Mouse (Mus musculus) megakaryocyte progenitor cell, adult 5-6 weeks (primary cell): ENCODE results near the gene Lgals3bp. TPM values are rescaled to one million over a fixed set of nuclear protein-coding genes. Genes with fewer than 3 reads are reported as not detected.
A peak's percentile ranks its signal among the peaks of the same experiment; 100 is the strongest.

Experiments used
- ATAC-seq: replicated peaks from 2 replicates; pipeline ENCODE4 v1.8.0; 2016; ENCODE audit warnings: mild to moderate bottlenecking, moderate TSS enrichment, inconsistent platforms; ENCODE audit not compliant: poor library complexity
- total RNA-seq, 2 experiments: library from RNA; stranded (forward) in 1 of 2; stranded (reverse) in 1 of 2; fragments of 157-497, 149-512 nt in 1 of 2; fragments of 200-1000 nt in 1 of 2; gene quantifications; 2 replicates each; pipeline versions ENCODE4 v1.2.3 to v1.2.4; 2015 to 2017

The Lgals3bp gene
- total RNA-seq (2015) (92.3 and 118 TPM in 2 replicates), total RNA-seq (2017) (51.7 and 56.3 TPM in 2 replicates)

GRCm38 (mm10) chr11:118401760-118402280, at the start of gene Lgals3bp:
Lgals3bp (minus strand) TSS chr11:118402092.
- peak; percentile 80 for ATAC-seq

DNA sequence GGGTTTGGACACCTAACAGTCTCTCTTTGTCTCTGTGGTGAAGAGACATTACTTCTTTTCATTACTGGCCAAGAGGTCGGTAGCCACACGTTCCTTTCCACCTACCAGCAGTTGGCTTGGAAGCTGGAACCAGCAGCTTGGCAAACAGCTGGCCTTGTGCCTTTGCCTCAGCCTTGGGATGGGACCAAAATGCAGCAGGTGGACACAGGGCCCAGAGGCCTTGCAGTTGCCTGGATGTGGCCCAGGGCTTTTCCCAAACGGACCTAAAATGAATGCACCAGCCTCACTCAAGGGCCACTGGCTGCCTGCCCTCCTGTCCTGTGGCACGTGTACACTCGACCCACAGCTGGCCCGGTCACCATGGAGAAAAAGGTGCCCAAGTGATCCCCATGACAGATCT, 49.3 kb upstream of the Lgals3bp start:
- no peak for ATAC-seq

GRCm38 (mm10) chr11:118448385-118448784, 46.5 kb upstream of the Lgals3bp start:
- ATAC-seq, result no peak

DNA sequence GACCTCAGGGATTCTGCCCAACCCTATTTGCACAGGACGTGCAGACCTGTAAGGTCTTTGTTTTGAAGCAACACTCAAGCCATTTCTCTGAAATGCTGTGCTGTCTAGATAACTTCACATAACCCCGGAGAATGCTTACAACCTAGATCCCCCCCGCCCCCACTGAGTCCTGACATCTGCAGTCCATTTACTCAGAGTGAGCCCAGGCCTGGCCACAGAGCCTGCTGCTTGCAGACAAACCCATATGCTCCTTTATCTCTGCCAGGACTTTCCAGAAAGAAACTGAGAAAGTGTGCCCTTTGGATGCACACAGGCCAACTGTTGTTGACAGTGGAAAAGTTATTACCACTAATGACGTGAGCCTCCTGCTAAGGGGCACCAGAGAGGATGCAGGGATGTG, 45.5 kb upstream of the Lgals3bp start:
- no peak for ATAC-seq

DNA sequence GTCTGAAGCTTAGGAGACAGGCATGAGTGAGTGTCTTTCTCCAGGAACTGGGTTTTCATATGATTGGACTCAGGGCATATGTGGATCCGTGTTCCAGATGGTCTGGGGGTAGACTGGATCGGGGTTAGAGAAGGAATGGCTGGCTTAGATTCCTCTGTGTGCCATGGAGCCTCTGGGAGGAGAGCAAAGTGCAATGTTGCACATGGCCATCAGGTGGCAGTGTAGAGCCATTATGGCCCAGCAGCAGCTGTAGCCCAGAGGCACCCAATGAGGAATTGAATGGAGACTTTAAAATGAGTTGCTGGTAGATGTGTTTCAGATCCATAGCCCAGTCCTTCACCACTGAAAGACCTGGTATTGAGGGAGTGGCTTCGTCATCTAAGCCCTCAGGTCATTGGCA, 44.0 kb upstream of the Lgals3bp start:
- peak; percentile 90 for ATAC-seq

DNA sequence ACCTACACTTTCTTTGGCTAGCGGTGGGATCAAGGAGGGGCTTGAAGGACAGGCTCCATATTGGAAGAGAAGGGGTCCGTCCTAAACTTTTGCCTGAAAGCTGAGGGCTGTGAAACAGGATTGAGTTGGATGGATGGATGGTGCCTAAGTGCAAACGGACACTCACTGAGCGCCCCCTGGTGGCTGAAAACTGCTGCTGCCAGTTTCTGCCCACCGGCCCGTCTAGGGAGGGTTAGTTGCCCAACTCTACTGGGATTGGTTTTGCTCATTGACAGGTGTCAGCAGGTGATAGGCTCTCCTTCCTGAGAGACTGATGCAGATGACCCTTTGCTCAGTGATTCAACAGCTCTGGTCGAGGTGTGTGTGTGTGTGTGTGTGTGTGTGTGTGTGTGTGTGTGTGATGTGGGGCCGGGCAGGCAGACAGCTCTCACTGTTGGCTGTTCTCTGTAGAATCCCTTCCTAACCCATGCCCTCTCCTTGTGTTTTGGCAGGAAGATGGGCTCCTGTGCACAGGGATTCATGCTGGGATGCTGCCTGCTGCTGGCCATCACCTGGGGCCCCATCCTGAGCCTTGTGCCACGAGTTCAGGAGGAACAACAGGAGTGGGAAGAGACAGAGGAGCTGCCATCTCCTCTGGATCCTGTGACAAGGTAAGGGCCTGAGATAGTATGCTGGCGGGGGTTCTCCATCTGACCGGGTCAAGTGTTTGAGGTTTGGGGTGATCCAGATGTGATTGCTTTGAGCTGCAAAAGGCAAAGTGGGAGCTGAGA, 41.5 kb upstream of the Lgals3bp start:
- ATAC-seq, result peak; percentile 68

GRCm38 (mm10) chr11:118442691-118443090, 40.8 kb upstream of the Lgals3bp start:
- ATAC-seq, result no peak

DNA sequence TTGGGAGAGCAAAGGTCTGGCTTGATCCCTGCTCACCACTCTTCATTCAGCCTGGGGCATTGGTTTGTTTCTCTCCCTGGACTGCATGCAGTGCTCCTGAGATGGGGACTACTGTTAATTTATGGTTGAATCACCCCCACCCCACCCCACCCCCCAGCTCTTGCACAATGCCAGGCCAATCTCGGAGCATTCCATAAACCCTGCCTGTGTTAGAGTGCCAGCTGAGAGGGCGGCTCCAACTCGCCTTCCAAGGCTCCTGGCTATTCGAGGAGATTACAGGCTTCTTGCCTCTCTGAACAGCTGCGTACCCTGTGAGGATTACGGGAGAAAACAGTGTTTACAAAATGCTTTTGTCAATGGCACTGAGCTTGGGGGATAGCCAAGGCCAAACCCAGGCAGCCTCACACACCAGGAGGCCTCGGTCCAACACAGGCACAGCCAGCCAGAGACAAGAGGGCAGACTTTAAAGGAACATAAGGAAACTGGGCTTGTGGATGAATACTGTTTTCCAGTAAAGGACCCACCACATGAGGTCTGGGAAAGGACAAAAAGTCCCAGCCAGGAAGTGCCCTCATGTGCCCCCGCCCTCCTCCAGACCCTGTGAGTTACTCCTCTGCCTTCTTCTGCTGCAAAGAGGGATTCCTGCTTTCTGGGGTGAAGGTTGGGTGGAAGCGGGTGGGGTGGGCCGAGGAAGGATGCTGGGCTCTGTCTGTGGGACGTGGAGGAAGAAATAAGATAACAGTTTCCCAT, 36.9 kb upstream of the Lgals3bp start:
- no peak for ATAC-seq

GRCm38 (mm10) chr11:118436471-118436935, 34.6 kb upstream of the Lgals3bp start:
- no peak for ATAC-seq

DNA sequence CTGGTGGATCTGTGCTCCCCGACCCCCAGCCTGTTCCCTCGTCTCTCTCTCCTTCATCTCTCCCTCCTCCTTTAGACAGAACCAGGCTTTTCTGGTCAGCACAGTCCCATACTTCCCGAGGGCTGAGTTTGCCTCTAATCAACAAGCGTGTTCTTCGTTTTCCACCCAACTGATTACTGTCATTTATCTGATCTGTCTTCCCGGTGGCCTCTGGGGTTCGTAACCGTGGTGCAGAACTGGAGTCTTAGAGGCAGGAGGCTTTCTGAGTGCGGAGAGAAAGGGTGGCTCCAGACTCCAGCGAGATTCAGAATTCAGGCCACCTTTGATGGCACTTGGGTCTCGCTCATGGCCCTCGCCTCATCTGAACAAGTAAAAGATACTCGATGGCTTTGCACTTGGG, 32.2 kb upstream of the Lgals3bp start:
- no peak for ATAC-seq

GRCm38 (mm10) chr11:118433398-118433868, 31.5 kb upstream of the Lgals3bp start:
- ATAC-seq, result no peak

DNA sequence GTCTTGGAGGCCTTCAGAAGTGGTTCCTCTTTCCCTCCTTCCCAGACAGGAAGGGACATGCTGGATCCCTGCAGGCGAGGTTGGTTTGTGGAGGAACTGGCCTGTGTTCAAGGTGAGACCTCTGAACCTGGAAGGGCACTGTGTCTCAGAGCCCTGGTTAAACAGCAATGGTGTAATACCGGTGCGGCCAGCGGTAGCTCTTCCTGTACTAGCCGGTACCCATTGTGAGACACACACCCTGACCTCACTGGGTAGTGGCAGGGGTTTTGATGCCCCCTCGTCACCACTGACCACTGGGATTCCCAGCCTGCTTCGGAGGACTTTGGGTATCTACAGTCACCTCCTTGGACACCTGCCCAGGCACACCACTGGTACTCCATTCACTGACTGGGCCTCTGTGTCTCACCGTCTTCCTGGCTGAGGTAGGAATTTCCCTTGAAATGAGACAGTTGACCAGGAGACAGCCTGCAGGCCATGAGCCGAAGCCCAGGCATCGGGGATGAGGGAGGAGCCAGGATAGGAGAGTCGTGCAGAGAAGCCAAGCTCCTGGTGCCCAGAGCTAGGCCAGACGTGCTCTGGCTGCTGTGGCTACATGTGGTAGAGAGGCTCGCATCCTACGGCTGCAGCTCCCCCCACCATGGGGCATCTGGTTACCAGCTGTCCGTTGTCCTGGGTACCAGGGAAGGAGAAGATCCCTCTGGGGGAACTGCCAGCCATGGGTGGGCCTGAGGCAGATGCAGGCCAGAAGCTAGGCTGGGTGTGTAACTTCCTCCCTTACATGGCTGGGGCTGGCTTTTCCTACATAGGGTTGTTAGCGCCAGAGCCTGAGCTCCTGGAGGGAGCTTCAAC, 29.4 kb upstream of the Lgals3bp start:
- ATAC-seq, result no peak

GRCm38 (mm10) chr11:118430291-118430885, 28.5 kb upstream of the Lgals3bp start:
- no peak for ATAC-seq

DNA sequence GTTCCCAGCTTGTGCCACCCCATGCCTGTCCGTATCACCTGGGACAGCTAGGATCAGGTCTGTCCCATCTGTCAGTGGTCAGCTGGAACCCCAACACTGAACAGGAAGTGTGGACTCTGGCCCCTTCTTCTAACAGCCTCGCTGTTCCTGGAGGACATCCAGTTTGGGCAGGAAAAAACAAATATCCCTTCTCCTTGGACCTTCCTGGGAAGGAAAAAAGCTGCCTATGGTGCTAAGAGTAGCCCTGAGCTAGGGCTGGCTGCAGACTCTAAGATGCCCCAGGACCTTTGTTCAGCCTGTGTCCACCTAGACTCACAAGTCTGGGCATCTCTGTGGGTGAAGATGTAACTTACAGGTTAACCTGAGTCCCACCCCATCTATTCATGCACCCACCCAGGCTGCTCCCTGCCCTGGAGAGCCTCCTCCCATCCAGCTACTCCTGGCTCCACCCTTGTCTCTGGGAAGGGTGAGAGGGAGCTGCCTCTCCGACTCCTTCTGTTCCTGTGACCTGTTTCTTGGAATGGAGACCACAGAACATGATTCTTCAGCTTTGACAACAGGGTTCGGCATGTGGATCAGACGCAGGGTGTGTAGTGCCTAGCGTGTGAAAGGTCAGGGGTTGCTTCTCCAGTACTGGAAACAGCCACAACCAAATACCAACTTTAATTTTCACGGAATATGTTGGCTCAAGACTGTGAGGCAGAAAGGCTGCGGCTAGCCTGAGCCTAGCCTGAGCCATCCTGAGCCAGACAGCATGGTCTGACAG, 27.2 kb upstream of the Lgals3bp start:
- no peak for ATAC-seq

GRCm38 (mm10) chr11:118428460-118428868, 26.6 kb upstream of the Lgals3bp start:
- no peak for ATAC-seq

DNA sequence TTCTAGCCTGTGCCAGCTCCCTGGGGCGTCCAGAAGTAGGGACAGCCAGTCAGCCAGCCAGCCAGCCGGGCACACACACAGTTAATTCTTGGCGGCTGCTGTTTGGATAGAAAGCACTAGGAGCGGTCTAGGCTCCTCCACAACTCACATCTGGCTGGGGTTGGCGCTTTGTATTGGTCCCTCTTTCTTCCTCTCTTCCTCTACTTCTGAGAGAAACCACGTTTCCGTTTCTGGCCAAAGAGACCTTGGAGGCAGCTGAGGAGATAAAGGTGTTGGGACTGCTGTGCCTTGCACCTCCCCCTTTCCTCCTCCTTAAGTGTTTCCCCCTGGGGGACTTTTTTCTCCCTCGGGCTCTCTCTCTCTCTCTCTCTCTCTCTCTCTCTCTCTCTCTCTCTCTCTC, 26.1 kb upstream of the Lgals3bp start, which contains the start of gene C1qtnf1:
TSS of gene C1qtnf1 (plus strand) at position 218 of the 400 bp plus-strand sequence.
- ATAC-seq, result no peak

DNA sequence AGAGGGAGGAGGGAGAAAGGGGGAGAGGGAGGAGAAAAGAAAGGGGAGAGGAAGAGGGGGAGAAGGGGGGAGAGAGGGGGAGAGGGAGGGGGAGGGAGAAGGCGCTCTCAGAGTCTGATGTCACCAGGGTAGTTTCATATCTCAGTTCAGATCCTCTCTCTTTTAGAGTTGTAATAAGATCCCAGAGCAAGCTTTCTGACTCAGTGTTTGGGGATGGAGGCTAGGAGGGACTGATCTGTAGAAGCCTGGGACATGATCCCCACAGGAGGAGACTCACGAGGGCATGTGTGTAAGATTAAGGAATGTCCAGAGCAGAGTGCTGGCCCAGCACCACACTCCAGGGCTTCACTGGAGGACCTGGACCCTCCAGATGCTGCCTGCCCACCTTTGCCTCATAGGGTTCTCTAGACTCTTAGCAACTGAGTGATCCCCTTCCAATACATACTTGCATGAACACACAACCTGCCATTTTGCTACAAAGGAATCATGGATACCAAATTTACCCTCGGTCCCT, 25.4 kb upstream of the Lgals3bp start:
- ATAC-seq, result no peak

GRCm38 (mm10) chr11:118426765-118427164, 24.9 kb upstream of the Lgals3bp start:
- ATAC-seq, result no peak

GRCm38 (mm10) chr11:118424621-118425335, 22.9 kb upstream of the Lgals3bp start:
- no peak for ATAC-seq
